Mouse (Mus musculus) spleen, postnatal 14 days (tissue): ENCODE measurements around the gene Dclk1.

Source experiments
- DNase-seq, 2 experiments: peaks; one replicate each; pipeline ENCODE4 v3.0.0; 2021 to 2022; ENCODE audit warnings: low spot score in 2 of 2

Gene Dclk1

GRCm38 (mm10) chr3:55397752-55398693 lies 155.9 kb downstream of the Dclk1 start:
- no peak for DNase-seq

GRCm38 (mm10) chr3:55401236-55401635 lies 159.1 kb downstream of the Dclk1 start:
- no peak for DNase-seq

- no peak for DNase-seq
Observed at GRCm38 (mm10) chr3:55404751-55405150, 162.6 kb downstream of the Dclk1 start.

- DNase-seq: no peak
Observed at GRCm38 (mm10) chr3:55406616-55407015, 164.5 kb downstream of the Dclk1 start.

GRCm38 (mm10) chr3:55411547-55411946 lies 169.4 kb downstream of the Dclk1 start:
- no peak for DNase-seq

- DNase-seq: no peak
Observed at GRCm38 (mm10) chr3:55415527-55415950, 173.4 kb downstream of the Dclk1 start.

GRCm38 (mm10) chr3:55418845-55419244 lies 176.7 kb downstream of the Dclk1 start:
- DNase-seq: no peak

- no peak for DNase-seq
Observed at GRCm38 (mm10) chr3:55419334-55419733, 177.2 kb downstream of the Dclk1 start.

- DNase-seq: no peak
Observed at GRCm38 (mm10) chr3:55420436-55421083, 178.4 kb downstream of the Dclk1 start.

- DNase-seq: no peak
Observed at GRCm38 (mm10) chr3:55423640-55424397, 181.7 kb downstream of the Dclk1 start.

GRCm38 (mm10) chr3:55430022-55430549 lies 187.9 kb downstream of the Dclk1 start:
- no peak for DNase-seq

- no peak for DNase-seq
Observed at GRCm38 (mm10) chr3:55431223-55431622, 189.1 kb downstream of the Dclk1 start.

- DNase-seq: no peak
Observed at GRCm38 (mm10) chr3:55434276-55434675, 192.1 kb downstream of the Dclk1 start.

- no peak for DNase-seq
Observed at GRCm38 (mm10) chr3:55438824-55439446, 196.8 kb downstream of the Dclk1 start.

GRCm38 (mm10) chr3:55440342-55440741 lies 198.2 kb downstream of the Dclk1 start:
- DNase-seq: no peak

GRCm38 (mm10) chr3:55442012-55442645 lies 200.0 kb downstream of the Dclk1 start:
- DNase-seq: no peak

GRCm38 (mm10) chr3:55443271-55443670 lies 201.1 kb downstream of the Dclk1 start:
- DNase-seq: no peak

GRCm38 (mm10) chr3:55443725-55444124 lies 201.6 kb downstream of the Dclk1 start:
- no peak for DNase-seq

GRCm38 (mm10) chr3:55446681-55447080 lies 204.5 kb downstream of the Dclk1 start:
- DNase-seq: no peak

- no peak for DNase-seq
Observed at GRCm38 (mm10) chr3:55447486-55448460, 205.6 kb downstream of the Dclk1 start.
